Mouse (Mus musculus): Measurements from ENCODE around the gene Psmd9.

Psmd9 gene

DNA sequence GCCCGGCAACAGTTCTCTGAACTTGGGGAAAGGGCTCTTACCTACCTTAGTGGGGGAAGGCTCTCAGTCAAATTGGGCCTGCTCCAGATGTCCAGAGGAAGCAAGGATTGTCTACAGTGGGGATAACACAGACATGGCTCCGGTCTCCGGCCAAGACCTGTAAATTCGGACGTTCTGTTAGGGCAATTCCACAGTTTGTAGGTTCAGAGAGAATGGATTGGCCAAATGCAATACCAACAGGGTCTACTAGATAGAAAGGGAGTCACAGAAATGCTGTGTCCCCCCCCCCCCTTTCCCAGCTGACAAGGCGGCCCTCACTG, 31.3 kb upstream of the Psmd9 start:
- DNase-seq: no peak

DNA sequence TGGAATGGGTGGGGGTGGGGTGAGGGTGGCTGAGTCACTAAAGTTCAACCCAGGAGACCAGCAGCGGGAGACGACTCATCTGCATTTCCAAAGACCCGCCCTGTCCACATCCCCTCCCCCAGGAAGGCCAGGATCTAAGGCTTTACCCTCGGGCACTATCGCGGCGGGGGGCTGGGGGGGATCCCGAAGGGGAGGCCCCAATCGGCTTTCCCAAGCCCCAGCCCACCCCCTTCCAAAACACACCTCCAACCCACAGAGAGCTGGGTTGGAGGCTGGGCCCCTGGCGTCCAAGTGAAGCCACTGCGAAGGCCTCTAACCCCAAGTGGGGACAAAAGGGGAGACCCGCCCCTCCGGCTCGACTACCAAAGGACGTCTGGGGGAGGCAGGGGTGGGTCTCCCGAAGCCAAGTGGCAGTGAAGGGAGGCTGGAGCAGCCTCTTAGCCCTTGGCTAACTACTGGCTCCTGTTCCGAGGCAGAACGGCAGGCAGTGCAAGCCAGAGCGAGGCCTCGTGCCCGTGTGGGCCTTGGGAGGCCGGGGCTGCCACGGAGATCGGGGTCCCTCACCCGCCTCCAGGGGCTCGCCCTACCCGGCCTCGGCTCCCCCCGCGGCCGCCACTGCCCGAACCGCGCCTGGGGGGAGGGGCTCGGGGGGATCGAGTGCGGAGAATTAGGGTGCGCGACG, 30.8 kb upstream of the Psmd9 start:
- peak; percentile 80 for DNase-seq

DNA sequence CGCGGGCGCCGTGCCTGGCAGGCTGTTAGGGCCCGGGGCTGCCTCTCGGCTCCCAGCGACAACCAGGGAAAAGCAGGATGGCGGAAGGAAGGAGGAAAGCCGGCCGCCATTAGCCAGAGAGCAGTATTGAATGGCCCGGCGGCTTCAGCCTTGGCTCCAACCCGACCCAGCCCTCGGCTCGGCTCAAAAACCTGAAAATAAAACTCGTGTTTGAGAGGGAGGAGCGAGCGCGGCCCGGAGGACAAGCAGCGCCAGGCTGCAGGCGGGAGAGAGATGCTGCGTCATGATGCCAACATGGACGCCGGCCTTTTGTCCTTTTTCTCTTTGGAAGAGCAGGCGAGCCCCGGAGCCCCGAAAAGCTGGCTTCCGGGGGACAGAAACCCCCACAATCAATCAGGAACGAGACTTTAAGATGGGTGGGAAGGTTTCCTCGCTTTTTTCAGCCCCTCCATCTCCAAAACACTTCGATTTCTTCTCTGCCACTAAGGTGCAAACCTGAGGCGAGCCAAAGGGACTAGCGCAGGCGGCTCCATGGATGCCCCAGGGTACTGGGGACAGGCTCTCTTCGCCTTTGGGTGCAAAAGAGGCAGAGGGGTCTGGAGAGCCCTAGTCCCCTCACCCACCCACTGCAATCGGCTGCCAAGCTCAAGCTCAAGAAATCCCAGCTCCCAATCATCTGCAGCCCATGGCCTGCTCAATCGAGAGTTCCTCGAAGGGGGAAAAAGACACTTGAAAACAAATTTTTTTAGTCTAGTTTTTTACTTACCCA, 30.1 kb upstream of the Psmd9 start:
- peak; percentile 89 for DNase-seq

DNA sequence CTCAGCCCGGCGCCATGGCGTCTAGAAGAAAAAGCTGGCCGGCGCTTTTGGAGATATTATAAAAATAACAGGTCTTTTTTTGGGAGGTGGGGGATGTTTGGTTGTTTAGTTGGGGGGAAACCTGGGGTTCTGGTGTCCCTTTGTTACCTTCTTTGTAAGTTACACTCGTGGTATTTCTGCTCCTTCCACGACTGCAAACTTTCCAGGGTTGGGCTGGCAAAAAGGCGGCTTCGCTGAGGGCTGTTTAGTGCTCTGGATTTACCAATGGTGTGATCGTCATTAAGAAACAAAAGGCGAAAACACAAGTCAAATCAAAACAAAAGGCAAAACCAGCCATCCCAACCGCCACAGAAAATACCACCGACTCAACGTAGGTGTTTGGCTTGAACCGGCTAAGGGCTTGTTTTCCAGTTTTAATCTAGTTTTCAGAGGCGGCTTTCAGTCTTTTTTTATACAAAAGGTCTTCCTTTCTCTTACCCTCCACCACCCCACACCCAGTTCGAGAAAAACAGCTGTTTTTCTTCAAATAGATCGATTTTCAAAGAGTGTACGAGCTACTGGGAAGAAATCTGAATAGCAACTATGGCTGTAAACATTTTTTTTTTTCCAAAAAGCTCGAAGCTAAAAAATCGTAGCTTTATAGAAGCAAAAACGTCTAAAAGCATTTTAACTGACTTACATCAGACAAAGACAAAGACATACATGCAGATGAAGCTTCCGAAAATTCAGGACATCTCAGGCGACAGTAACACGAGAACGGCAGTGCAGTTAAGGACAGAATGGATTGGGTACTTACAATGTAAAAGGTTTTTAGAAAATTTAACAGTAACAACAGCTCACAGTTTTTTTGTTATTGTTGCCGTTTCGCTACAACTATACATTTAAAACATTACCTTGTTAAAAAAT, 29.2 kb upstream of the Psmd9 start:
- DNase-seq: peak; percentile 64

DNA sequence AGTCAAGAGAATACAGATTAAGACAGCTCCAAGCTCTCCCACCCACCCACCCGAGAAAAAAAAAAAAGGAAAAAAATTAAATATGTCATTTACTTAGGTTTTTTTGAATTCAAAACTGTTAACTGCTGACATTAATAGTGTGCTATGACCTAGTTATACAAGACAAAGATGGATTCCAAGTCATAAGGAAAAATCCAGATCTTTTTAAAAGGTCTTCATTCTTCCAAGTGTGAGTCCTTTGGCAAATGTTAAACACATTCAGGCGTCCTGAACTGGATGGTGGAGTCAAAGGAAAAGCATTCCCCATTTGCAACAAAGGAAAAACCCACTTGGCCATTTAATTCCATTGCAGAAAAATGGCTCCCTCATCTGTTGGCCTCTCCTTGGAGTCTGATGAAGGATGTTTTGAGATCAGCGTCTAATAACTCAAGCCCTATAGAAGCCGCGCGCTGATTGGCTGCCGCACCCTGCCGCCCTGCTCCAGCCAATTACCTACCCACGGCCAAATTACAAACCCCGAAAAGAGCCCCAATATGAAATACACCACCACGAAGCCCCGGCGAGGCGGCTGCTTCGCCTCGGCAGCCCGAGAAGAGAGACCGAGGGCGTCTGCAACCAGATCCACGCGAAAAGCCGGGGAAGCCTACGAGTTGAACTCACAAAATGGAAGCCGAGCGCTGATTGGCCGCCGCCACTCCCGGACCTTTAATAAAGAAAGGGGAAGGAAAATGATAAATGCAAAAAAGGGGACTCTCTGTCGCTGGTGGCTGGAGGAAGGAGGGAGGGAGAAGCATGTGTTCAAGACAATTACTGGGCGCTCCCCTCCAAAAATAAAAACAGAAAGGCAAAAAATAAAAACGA, 28.3 kb upstream of the Psmd9 start:
- peak; percentile 95 for DNase-seq

DNA sequence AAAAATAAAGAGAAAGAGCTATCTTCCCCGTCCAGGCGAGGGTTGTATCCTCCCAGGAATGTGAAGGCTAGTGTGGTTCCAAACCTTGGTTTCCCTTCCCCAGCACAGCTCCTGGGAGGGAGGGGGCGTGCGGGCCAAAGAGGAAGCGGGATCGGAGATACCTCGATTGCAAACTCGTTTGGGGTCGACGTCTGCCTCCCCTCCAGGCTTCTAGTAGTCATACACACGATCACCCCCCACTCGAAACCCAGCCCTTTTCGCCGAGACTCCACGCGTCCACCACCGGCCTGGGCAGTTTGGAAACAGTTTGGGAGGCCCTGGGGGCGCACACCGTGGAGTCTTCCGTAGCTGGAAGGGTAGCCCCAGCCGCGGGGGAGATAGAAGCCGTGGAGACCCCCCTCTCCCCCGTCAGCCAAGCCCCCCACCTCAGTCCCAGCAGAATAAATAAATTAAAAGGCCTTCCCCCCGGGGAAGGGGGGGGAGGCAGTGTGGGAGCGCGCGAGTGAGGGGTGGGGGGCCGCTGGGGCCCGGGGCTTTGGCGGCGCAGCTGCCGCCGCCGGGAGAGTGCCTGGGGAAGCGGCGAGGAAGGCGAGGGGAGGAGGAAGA, 27.6 kb upstream of the Psmd9 start:
- DNase-seq: no peak

DNA sequence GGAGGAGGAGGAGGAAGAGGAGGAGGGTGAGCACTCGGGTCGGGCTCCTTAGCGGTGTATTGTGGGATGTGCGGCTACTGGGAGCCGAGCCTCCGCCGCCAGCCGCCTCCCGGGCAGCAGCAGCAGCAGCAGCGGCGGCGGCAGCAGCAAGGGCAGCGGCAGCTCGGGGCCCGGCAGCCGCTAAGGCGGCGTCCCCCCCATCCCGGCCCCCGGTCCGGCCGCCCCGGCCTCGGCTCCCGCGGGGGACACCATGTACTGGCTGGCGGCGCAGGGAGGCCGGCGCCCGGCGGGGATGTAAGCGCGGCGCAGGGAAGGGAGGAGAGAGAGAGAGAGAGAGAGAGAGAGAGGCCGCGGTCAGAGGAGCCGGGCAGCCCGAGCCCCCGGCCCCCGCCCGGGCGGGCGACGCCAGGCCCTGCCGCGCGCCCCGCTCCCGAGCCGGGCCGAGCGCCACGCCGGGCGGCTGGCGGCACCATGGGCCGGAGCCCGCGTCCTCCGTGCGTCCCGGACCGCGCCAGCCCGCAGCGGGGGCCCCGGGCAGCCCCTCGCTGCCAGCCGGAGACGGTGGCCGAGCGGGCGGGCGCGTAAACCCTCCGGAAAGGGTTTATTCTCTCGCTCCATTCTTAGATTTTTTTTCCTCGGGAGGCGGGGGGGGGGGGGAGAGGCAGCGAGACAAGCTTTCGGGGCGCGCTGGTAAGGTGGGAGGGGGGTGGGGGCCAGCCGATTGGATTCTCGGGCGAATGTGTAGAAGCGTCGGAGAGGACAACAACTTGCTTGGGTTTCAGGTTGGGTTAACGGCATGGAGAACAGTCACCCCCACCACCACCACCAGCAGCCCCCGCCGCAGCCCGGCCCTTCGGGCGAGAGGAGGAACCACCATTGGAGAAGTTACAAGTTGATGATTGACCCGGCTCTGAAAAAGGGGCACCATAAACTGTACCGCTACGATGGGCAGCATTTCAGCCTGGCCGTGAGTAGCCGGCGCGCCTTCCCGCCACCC, 26.8 kb upstream of the Psmd9 start, which contains the start of gene Setd1b:
Gene Setd1b, plus strand, starts transcription at position 33 of the 997 bp plus-strand sequence.
- peak; percentile 74 for DNase-seq

DNA sequence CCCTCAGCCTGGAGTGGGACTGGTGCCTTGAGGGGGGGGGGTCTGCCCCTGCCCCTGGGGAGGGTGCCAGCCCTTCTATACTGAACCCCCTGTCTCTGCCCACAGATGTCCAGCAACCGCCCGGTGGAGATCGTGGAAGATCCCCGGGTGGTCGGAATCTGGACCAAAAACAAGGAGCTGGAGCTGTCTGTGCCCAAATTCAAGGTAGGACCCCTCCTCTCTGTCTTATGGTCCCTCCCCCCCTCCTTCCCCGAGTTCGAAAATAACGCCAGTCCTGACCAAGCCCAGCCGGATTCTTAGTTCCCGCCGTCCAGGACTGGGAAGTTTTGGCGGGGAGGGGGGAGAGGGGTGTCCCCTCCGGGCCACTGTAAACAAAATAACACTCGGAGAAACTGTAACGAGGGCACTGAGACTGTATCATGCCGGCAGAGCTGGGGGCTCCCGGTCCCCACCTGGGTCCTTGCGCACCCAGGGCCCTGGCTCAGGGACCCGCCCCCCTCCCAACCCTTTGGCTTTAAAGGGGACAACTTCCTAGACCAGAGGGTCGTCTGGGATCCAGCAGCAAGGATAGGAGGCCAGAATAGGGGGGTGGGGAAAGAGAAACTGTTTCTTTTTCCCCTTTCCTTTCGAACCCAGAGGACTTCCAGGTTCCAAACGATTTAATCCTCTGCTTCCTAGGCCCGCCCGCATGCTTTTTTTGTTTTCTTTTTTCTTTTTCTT, 25.8 kb upstream of the Psmd9 start:
- DNase-seq: no peak

DNA sequence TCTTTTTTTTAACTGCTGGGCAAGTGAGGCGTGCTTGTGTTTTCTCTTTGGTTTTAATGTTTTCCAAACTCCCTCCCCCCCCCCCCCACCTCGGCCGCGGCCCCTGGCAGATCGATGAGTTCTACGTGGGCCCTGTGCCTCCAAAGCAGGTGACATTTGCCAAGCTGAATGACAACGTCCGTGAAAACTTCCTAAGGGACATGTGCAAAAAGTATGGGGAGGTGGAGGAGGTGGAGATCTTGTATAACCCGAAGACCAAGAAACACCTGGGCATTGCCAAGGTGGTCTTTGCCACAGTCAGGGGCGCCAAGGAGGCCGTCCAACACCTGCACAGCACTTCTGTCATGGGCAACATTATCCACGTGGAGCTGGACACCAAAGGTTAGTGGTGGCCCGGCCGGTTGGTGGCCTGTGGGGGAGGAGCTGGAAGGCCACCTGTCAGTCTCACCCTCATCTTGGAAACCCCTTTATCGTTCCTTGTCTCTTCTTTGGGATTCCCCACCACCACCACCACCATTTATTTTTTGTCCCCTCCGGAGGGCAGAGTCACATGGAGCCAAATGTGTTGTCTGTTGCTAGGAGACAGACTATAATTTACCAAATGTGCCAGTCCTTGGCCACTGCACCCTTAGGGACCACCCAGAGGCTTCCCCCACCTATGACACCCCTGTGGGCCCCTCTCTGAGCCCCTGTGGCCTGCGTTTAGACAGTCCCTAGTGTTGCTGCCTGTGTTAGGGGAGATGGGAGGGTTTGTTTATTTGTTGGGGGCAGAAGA, 25.1 kb upstream of the Psmd9 start:
- no peak for DNase-seq

DNA sequence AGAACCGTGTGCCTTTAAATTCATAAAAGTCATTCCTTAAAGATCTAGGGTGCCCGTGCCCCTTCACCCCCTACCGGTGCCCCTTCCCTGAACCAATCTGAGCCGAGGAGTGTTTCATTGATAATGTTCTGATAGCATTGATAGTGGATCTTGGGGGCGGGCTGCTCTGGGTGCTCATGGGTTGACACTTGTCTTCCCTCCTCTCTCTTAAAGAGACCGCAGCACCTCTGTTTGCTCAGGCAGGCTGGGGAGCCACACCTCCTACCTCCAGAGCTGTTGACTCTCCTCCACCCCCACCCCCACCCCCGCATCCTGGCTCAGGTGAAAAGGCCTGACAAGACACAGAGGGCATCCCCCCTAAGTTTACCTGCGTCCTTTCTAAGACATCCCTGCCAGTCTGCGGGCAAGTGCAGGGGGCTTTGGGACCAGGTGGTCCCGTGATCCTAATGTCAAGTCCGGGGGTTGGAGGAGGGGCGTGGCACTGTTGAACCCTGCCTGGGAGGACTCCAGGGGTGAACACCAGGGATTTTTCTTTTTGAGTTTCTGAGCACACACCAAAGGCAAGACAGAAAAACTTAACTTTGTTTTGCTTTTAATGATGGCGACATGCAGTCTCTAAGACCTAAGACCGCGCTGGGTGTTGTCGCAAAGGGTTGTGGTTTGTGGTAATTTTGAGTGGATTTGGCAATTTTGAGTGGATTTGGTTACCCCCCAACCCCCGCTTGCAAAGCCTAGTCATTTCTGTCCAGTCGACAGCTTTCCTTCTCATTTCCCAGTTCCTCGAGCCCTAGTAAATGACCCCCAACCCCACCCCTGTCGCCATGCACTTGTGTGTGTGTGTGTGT, 24.2 kb upstream of the Psmd9 start:
- no peak for DNase-seq

DNA sequence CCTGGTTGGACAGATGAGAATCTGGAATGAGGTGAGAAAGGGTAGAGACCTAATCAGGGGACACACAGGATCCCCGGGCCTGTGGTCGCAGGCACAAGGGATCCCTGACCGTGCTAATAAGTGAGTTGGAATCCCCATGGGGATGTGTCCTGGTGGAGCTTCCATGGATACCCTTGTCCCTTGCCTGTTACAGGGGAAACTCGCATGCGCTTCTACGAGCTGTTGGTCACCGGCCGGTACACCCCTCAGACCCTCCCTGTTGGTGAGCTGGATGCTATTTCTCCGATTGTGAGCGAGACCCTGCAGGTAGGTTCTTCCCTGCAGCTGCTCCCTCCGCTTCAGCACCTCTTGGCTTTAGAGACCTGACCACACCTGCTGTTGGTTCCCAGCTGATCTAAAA, 22.9 kb upstream of the Psmd9 start:
- no peak for DNase-seq

DNA sequence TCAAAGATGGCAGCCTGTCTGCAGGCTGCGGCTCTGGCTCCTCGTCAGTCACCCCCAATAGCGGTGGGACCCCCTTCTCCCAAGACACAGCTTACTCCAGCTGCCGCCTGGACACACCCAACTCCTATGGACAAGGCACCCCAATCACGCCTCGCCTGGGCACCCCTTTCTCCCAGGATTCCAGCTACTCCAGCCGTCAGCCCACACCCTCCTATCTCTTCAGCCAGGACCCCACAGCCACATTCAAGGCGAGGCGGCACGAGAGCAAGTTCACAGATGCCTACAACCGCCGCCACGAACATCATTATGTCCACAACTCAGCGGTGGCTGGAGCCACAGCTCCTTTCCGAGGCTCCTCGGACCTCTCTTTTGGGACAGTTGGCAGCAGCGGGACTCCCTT, 21.6 kb upstream of the Psmd9 start:
- DNase-seq: no peak

DNA sequence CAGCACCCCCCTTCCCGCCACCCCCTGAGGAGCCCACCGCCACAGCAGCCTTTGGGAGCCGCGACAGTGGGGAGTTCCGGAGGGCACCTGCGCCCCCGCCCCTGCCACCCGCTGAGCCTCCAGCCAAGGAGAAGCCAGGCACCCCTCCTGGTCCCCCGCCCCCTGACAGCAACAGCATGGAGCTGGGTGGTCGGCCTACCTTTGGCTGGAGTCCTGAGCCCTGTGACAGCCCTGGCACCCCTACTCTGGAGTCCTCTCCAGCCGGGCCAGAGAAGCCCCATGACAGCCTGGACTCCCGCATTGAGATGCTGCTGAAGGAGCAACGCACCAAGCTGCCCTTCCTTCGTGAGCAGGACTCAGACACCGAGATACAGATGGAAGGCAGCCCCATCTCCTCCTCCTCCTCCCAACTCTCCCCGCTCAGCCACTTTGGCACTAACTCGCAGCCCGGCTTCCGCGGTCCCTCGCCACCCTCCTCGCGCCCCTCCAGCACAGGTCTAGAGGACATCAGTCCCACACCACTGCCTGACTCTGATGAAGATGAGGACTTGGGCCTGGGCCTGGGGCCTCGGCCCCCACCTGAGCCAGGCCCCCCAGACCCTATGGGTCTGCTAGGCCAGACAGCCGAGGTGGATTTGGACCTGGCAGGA, 21.0 kb upstream of the Psmd9 start:
- DNase-seq: no peak

DNA sequence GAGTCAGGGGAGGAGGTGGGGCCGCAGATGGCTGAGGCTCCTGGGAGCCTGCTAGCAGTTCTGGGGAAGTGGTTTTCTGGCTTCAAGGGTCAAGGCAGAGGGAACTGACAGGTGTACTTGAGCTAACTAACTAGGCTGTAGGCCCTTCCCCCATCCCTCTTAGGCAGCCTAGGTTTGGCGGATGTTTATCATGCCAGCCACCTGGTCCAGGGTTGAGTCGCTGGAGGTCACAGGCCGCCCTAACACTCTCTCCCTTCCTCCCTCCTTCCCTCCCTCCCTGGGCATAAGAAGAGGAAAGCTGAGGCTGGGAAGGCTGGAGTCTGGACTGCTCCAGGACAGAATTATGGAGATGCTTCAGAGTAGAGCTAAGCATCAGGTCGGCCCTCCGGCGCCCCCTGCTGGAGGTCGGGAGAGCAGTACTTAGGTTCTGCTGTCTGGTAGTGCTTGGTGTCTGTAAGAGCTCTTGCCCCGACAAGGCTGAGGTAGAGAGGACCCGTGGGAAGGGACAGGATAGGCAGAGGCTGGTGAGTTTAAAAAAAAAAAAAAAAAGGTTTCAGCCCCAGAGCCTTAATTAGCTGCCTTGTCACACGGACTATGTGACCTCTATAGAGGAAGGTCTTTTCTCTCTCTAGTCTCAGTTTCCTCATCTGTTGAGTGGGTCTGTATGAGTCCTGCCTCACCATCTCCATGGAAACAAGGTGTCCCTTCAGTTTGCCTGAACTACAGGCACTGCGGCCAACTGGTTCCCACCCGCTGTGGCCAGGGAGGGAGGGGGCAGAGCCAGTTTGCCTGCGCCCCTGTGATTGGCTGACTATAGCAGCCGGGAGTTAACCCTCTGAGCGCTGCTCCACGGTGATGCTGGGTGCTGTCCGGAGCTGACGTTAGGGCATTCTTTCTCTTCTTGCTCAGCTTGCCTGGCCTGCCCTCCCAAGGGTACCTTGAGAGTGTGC, 19.5 kb upstream of the Psmd9 start:
- peak; percentile 92 for DNase-seq

DNA sequence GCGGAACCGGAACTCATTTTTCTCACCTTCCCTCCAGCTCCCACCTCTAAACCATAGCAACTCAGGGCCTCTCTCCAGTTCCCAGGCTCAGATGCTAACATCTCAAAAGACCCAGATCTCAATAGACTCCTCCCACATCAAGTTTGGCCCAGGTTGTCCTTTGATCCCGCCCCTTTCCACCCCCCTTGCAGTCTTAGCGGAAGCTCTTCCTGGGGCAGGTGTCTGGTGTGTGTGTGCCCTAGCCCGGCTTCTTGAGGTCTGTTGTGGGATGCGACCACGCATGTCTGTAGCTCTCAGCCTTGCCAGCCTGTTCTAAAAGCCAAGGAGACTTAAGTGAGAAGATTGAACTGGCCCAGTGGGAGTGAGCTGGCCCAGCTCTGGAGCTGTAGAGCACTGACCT, 18.6 kb upstream of the Psmd9 start:
- no peak for DNase-seq

DNA sequence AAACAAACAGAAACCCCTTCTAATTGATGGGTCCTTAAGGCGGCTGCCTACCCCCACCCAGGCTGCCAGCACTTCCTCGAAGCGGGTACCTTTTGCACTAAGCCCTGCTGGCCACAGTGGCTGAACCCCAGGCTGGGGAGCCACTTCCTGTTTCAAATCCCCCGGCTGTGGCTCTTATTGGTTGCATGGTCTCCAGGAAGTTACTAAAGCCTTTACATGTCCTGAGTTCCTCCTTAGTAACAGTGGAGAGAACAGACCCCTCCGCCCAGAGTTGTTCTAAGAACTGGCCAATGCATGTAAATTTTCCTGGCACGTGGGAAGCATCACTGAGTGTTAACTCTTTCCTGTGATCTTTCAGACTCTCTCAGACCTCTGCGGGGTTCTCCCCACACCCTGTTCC, 18.1 kb upstream of the Psmd9 start:
- no peak for DNase-seq

Data from kidney, adult 18-20 months (tissue).